Mouse (Mus musculus): Measurements from ENCODE around the gene Sec31a. TPM values are rescaled to one million over a fixed set of nuclear protein-coding genes. Genes with fewer than 3 reads are reported as not detected.

The Sec31a gene
- polyA plus RNA-seq, 2 experiments: 43.6 to 48.5 TPM

DNA sequence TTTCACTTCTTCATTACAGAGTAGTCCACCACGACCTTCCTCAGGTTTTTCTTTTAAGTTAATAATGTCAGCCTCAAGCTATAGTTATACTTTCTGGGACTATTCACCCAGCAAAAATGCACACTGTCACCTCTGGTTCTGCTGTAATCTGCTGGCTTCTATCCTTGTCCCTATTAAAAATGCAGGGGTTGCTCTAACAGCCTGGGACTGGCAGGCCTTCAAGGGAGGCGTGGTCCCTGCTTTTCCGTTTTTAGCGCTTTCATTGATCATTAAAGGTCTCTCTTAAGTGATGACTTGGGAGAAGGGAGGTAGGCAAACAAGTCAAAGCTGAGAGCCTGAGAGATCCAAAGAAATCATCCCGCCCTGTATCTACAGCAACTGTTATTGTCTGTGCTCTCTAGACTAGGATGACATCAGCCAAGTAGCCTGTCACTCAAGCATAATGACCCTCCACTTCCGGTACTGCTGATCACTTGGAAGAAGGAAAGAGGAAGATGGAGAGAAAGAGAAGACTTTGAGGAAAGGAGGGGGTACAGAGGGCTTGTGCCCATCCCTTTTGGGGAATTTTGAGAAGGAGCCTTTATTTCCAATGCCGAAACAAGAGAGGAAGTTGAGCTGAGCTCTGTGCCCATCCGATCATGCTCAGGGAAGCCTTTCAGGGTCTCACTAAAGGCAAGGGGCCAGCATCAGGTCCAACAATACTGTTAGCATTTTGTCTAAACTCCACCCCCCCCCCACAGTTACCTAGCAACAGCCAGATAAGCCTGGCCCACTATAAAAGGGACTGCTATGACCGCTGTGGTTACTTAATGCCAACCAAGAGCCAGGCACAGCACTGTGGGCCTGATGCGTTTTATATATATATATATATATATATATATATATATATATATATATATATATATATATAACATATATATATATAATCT is 66.5 kb downstream of the Sec31a start:
- H3K27ac ChIP-seq: no peak overlapping the region
- no peak for TF ChIP-seq CTCF (IDR thresholded peaks at IDR 0.05; ENCODE audit: low read depth)
- no peak overlapping the region for H3K4me2 ChIP-seq (ENCODE audit: low read depth)
- no peak for DNase-seq (ENCODE audit: low read depth in 3 of 3, low spot score in 3 of 3)
- ATAC-seq (ENCODE audit: insufficient read depth): no peak
- 0 out of 4 replicates have a peak, but pooled peaks cover 0 to 2% of the 10 kb centered on the region in 2 experiments for H3K4me1 ChIP-seq (replicated peaks; ENCODE audit: control insufficient read depth in 2 of 2, insufficient read depth in 2 of 2, low read length in 1 of 2)
- no peaks in the 10 kb centered on the region for H3K9me3 ChIP-seq (ENCODE audit: control insufficient read depth, low read length)
- WGBS (ENCODE audit: insufficient replicate concordance): 50% methylated on average over 10 of the region's 10 CpGs
- no peaks in the 10 kb centered on the region for H3K36me3 ChIP-seq (replicated peaks; ENCODE audit: control insufficient read depth, insufficient read depth, low read depth)
- H3K9ac ChIP-seq (replicated peaks): no peak overlapping the region
- no peak overlapping the region for H3K4me3 ChIP-seq (ENCODE audit: insufficient read depth in 1 of 2, low read depth in 2 of 2, low read length in 2 of 2)
- H3K27me3 ChIP-seq (ENCODE audit: control insufficient read depth, insufficient read depth, low read length): no peaks in the 10 kb centered on the region

DNA sequence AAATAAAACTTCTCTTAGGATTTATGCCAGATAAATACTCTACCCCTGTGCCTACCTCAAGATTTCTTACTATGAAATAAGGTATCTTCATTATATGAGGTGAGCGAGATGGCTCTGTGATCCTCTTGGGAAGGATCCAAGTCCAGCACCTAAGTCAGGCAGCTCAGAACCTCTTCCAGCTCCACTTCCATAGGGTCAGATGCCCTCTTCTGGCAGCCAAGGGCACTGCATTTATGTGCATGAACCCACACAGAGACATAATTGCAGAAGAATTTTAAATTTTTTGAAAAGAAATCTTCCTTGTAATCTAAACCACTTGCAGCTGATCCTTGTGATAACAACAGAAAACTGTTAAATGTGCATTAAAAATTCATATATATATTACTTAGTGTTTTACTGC is 70.9 kb downstream of the Sec31a start:
- Histone ChIP-seq H3K9me3 (ENCODE audit: control insufficient read depth, low read length) (no peaks in the 10 kb centered on the region), H3K4me3 (ENCODE audit: insufficient read depth in 1 of 2, low read depth in 2 of 2, low read length in 2 of 2) (no peak overlapping the region), H3K4me2 (ENCODE audit: low read depth) (no peak overlapping the region), H3K27me3 (ENCODE audit: control insufficient read depth, insufficient read depth, low read length) (no peaks in the 10 kb centered on the region), H3K9ac (replicated peaks) (no peak overlapping the region), H3K4me1 (replicated peaks; ENCODE audit: control insufficient read depth in 2 of 2, insufficient read depth in 2 of 2, low read length in 1 of 2) (0 out of 4 replicates have a peak, but pooled peaks cover 0 to 2% of the 10 kb centered on the region in 2 experiments), H3K27ac (no peak overlapping the region), H3K36me3 (replicated peaks; ENCODE audit: control insufficient read depth, insufficient read depth, low read depth) (no peaks in the 10 kb centered on the region)
- no peak for ATAC-seq (ENCODE audit: insufficient read depth)
- no peak for DNase-seq (ENCODE audit: low read depth in 3 of 3, low spot score in 3 of 3)
- WGBS (ENCODE audit: insufficient replicate concordance): 71% methylated on average over 1 of the region's 1 CpGs
- TF ChIP-seq CTCF (IDR thresholded peaks at IDR 0.05; ENCODE audit: low read depth) (peak; percentile 57), EP300 (IDR thresholded peaks at IDR 0.05; ENCODE audit: low read depth) (no peak)

DNA sequence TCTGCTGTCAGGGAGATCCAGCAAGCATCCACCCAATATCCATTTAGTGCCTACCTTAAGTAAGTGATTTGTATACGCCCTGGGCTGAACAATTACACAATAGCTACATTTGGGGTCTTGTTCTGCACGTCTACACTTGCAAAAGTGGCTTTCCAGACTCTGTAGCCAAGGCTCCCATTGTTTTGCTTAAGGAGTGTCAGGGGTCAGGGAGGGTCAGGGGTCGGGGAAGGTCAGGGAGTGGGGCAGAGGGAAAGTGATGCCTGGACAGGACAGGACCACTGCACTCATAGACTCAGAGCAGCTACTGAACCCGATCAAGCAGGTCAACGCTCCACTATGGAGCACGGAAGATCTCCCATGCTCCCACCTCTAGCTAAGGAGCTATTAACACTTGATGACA is 72.9 kb downstream of the Sec31a start:
- no peak overlapping the region for H3K4me2 ChIP-seq (ENCODE audit: low read depth)
- TF ChIP-seq CTCF (IDR thresholded peaks at IDR 0.05; ENCODE audit: low read depth) (no peak), EP300 (IDR thresholded peaks at IDR 0.05; ENCODE audit: low read depth) (no peak)

DNA sequence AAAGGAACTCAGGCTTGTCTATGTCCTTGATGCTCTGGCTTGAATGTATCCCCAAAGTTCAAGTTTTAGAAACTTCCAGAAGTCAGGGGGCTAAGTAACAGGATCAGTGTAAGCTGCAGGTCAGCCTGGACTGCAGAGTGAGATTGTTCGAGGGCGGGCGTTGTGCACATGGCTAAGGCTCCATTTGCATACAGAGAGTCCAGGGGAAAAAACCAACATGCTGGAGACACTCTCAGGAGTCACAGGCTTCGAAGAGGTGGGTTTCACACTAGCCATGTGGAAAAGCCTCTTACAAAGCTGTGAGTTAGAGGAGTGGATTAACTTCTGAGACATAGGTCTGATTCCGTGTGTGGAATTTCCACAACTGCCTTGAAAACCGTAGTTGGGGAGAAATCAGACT is 73.6 kb downstream of the Sec31a start:
- Histone ChIP-seq H3K4me2 (ENCODE audit: low read depth) (no peak overlapping the region), H3K4me1 (replicated peaks; ENCODE audit: control insufficient read depth in 2 of 2, insufficient read depth in 2 of 2, low read length in 1 of 2) (no peaks in the 10 kb centered on the region), H3K9me3 (ENCODE audit: control insufficient read depth, low read length) (no peaks in the 10 kb centered on the region), H3K4me3 (ENCODE audit: insufficient read depth in 1 of 2, low read depth in 2 of 2, low read length in 2 of 2) (no peak overlapping the region), H3K36me3 (replicated peaks; ENCODE audit: control insufficient read depth, insufficient read depth, low read depth) (no peaks in the 10 kb centered on the region), H3K9ac (replicated peaks) (no peak overlapping the region), H3K27ac (no peak overlapping the region), H3K27me3 (ENCODE audit: control insufficient read depth, insufficient read depth, low read length) (no peaks in the 10 kb centered on the region)
- WGBS (ENCODE audit: insufficient replicate concordance): 69% methylated on average over 6 of the region's 6 CpGs
- no peak for ATAC-seq (ENCODE audit: insufficient read depth)
- no peak for DNase-seq (ENCODE audit: low read depth in 3 of 3, low spot score in 3 of 3)
- TF ChIP-seq EP300 (IDR thresholded peaks at IDR 0.05; ENCODE audit: low read depth): no peak
- no peak for TF ChIP-seq CTCF (IDR thresholded peaks at IDR 0.05; ENCODE audit: low read depth)

More for the DNA sequence above, 72.9 kb downstream of the Sec31a start:
- Histone ChIP-seq H3K27me3 (ENCODE audit: control insufficient read depth, insufficient read depth, low read length) (no peaks in the 10 kb centered on the region), H3K4me3 (ENCODE audit: insufficient read depth in 1 of 2, low read depth in 2 of 2, low read length in 2 of 2) (no peak overlapping the region), H3K4me1 (replicated peaks; ENCODE audit: control insufficient read depth in 2 of 2, insufficient read depth in 2 of 2, low read length in 1 of 2) (no peaks in the 10 kb centered on the region), H3K36me3 (replicated peaks; ENCODE audit: control insufficient read depth, insufficient read depth, low read depth) (no peaks in the 10 kb centered on the region), H3K9me3 (ENCODE audit: control insufficient read depth, low read length) (no peaks in the 10 kb centered on the region), H3K9ac (replicated peaks) (no peak overlapping the region), H3K27ac (no peak overlapping the region)
- WGBS (ENCODE audit: insufficient replicate concordance): 46% methylated on average over 6 of the region's 6 CpGs
- no peak for DNase-seq (ENCODE audit: low read depth in 3 of 3, low spot score in 3 of 3)
- ATAC-seq (ENCODE audit: insufficient read depth): no peak

DNA sequence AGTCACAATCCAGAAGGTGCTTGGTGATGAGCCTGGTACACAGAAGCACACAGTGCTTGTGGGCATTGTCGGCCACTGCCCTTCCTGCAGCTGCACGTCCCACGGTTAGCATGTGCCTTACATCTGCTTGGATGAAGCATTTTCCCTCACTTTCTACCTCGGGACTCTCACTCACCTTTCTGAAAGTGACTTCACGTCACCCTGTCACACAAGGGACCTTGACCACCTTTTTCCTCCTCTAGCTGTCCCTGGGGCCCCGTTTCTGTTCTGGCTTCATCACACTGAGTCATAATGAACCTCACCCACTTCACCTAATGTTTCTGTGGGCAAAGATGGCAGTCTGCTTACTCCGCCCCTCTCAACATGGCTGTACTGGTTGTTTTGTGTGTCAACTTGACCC is 75.0 kb downstream of the Sec31a start:
- ATAC-seq (ENCODE audit: insufficient read depth): no peak
- Histone ChIP-seq H3K27ac (no peak overlapping the region), H3K4me2 (ENCODE audit: low read depth) (no peak overlapping the region), H3K9me3 (ENCODE audit: control insufficient read depth, low read length) (no peaks in the 10 kb centered on the region), H3K27me3 (ENCODE audit: control insufficient read depth, insufficient read depth, low read length) (no peaks in the 10 kb centered on the region), H3K4me3 (ENCODE audit: insufficient read depth in 1 of 2, low read depth in 2 of 2, low read length in 2 of 2) (no peak overlapping the region), H3K36me3 (replicated peaks; ENCODE audit: control insufficient read depth, insufficient read depth, low read depth) (no peaks in the 10 kb centered on the region), H3K9ac (replicated peaks) (no peak overlapping the region), H3K4me1 (replicated peaks; ENCODE audit: control insufficient read depth in 2 of 2, insufficient read depth in 2 of 2, low read length in 1 of 2) (no peaks in the 10 kb centered on the region)
- 59% methylated on average over 7 of the region's 7 CpGs for WGBS (ENCODE audit: insufficient replicate concordance)
- no peak for DNase-seq (ENCODE audit: low read depth in 3 of 3, low spot score in 3 of 3)
- TF ChIP-seq EP300 (IDR thresholded peaks at IDR 0.05; ENCODE audit: low read depth): no peak
- no peak for TF ChIP-seq CTCF (IDR thresholded peaks at IDR 0.05; ENCODE audit: low read depth)

Data from liver, embryonic 14.5 days (tissue).